Mouse (Mus musculus): Measurements from ENCODE around the gene Cavin2. TPM values are rescaled to one million over a fixed set of nuclear protein-coding genes. Genes with fewer than 3 reads are reported as not detected.

Gene Cavin2
- 8.3 and 8.8 TPM in 2 replicates for polyA plus RNA-seq (2014; fragmentation: Nextera tagmentation; extraction: Ambion mirVana)

DNA sequence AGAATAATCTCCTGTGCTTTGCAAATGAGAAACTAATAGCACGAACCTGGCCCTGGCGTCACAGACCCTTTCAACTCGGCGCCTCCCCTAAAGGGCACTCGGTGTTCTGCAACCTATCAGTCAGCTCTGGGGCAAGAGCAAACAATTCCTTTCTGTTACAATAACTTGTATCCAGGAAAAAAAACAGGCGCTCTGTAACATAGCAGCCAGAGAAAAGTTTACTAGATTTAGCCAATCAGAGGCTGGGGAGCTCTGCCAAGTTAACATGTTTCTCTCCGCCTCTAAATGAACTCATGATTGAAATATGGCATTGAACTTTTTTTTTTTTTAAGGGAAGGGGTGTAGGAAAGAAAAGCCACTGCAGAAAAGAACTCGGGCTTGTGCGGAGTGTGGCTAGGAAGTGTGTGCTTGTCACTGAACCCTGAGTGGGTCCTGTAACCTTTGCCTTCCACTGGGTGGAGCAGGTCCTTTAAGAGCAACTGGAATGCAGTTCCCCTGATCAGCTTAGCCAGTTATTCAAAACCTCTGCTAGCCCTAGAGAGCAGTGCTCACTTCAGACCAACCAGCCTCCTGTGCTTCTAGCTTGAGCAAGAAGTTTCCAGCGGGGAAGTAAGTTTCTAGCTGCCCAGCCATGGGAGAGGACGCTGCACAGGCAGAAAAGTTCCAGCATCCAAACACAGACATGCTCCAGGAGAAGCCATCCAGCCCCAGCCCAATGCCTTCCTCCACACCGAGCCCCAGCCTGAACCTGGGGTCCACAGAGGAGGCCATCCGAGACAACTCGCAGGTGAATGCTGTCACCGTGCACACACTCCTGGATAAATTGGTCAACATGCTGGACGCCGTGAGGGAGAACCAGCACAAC lies at the start of gene Cavin2:
Gene Cavin2 (plus strand): TSS at position 372 of the 865 bp plus-strand sequence.
- Histone ChIP-seq H3K4me2 (ENCODE audit: low read depth) (no peak within 1 kb of the TSS), H3K27me3 (ENCODE audit: control insufficient read depth, insufficient read depth, low read length) (no peaks in the 10 kb centered on the region), H3K9ac (ENCODE audit: low read length) (no peak within 1 kb of the TSS), H3K27ac (ENCODE audit: low read depth, low read length) (no peak within 1 kb of the TSS), H3K9me3 (ENCODE audit: control insufficient read depth, low read length) (no peaks in the 10 kb centered on the region), H3K36me3 (ENCODE audit: control insufficient read depth, insufficient read depth, low read length) (no peaks in the 10 kb centered on the region), H3K4me1 (ENCODE audit: control insufficient read depth, insufficient read depth, low read length) (no peaks in the 10 kb centered on the region), H3K4me3 (ENCODE audit: low read depth, low read length) (no peak within 1 kb of the TSS)
- no peak for ATAC-seq (ENCODE audit: insufficient read depth, low FRiP score, low TSS enrichment)
- no peak for DNase-seq (ENCODE audit: low spot score)
- WGBS, result 67% methylated on average over 17 of the region's 17 CpGs

DNA sequence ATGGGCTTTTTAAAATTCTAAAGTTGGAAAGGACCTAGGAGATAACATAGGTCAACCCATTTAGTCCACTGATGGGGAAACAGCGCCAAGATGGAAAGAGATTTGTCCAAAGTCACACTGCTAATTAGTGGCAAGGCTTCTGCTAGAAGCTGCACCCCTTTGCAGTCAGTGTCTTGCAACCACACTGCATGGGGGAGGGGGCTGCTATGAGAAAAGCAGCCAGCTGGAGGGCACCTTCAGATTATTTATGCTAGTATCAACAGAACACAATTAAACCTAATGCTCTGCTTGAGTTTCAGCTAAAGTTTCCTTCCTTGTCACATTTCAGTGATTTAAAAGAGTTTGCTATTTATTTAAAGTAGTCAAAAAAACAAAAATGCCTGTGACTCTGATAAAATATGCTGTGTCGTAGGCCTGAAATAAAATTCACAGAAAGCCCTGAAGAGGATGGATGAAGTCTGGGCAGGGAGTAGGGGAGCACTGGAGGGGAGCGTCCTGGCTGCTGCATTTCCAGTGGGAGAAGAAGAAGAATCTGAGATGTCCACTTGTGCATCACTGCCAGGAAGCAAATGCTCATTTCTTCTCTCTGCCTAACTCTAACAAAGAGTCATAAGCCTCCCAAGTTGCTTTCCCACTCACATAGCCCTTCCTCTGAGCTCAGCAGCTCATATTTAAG lies 47.5 kb upstream of the Cavin2 start:
- H3K27ac ChIP-seq (ENCODE audit: low read depth, low read length), result no peak overlapping the region
- WGBS, result 84% methylated on average over 3 of the region's 3 CpGs
- no peak overlapping the region for H3K4me3 ChIP-seq (ENCODE audit: low read depth, low read length)
- no peak overlapping the region for H3K4me2 ChIP-seq (ENCODE audit: low read depth)
- DNase-seq (ENCODE audit: low spot score) (no peak), ATAC-seq (ENCODE audit: insufficient read depth, low FRiP score, low TSS enrichment) (no peak)
- no peaks in the 10 kb centered on the region for H3K36me3 ChIP-seq (ENCODE audit: control insufficient read depth, insufficient read depth, low read length)
- no peaks in the 10 kb centered on the region for H3K4me1 ChIP-seq (ENCODE audit: control insufficient read depth, insufficient read depth, low read length)
- no peaks in the 10 kb centered on the region for H3K27me3 ChIP-seq (ENCODE audit: control insufficient read depth, insufficient read depth, low read length)
- H3K9me3 ChIP-seq (ENCODE audit: control insufficient read depth, low read length), result no peaks in the 10 kb centered on the region
- H3K9ac ChIP-seq (ENCODE audit: low read length), result no peak overlapping the region

DNA sequence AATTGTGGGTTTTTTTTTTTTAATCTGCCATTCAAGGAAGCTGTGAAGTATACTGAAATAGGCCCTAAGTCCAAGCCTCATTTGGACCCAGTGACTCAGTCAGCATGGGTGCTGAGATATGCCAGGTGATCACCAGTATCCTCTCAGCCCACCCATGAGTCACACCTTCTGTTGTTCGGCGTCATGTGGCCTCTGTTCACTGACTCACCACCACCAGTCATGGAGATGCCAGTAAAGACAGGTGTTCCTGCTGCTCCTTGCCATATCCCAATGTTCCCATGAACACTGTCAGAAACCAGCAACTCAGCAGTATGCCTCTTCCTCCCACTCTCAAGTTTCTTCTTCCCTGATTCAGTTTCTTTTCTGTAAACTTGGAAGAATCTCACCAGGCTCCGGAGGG lies 45.6 kb upstream of the Cavin2 start:
- Histone ChIP-seq H3K9ac (ENCODE audit: low read length) (no peak overlapping the region), H3K4me2 (ENCODE audit: low read depth) (no peak overlapping the region), H3K9me3 (ENCODE audit: control insufficient read depth, low read length) (no peaks in the 10 kb centered on the region), H3K27me3 (ENCODE audit: control insufficient read depth, insufficient read depth, low read length) (no peaks in the 10 kb centered on the region), H3K27ac (ENCODE audit: low read depth, low read length) (no peak overlapping the region), H3K4me3 (ENCODE audit: low read depth, low read length) (no peak overlapping the region), H3K36me3 (ENCODE audit: control insufficient read depth, insufficient read depth, low read length) (no peaks in the 10 kb centered on the region), H3K4me1 (ENCODE audit: control insufficient read depth, insufficient read depth, low read length) (no peaks in the 10 kb centered on the region)
- ATAC-seq (ENCODE audit: insufficient read depth, low FRiP score, low TSS enrichment) (no peak), DNase-seq (ENCODE audit: low spot score) (no peak)
- 87% methylated on average over 3 of the region's 3 CpGs for WGBS

DNA sequence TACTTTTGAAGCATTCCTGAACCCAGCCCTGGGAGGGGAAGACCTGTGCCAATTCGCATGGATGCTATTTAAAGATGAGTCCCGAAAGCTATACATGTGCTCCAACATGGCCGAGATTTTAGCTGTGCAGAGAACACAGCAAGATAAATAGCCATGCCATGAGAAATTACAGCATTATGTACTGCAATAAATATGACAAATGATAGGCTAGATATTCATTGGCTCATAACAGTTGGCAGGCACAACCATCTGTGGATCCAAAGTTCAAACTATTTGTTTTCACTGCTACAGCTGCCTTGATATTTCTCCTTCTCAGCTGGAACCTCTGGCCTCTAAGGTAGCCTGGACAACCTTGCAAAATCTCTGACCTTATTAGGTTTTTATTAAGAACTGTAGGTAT lies 45.1 kb upstream of the Cavin2 start:
- no peaks in the 10 kb centered on the region for H3K27me3 ChIP-seq (ENCODE audit: control insufficient read depth, insufficient read depth, low read length)
- no peak overlapping the region for H3K27ac ChIP-seq (ENCODE audit: low read depth, low read length)

DNA sequence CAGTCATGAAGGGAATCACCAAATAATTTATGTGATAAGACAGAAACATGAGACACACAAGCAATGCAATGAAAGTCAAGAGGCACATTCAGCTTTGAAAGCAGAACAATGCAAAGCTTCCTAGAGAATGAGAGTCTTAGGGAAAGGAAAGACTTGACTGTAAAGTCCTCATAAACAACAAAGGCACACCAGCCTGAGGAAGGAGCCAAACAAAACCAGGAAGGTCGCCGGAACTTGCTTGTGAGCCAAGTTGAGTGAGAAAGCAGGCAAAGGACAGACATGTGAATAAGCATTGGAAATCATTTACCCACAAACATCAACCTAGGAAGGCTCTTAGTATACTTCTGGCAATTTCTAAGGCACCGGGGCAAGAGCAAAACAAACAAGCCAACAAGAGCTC lies 43.5 kb upstream of the Cavin2 start:
- ATAC-seq (ENCODE audit: insufficient read depth, low FRiP score, low TSS enrichment), result no peak
- WGBS, result 67% methylated on average over 3 of the region's 3 CpGs
- H3K36me3 ChIP-seq (ENCODE audit: control insufficient read depth, insufficient read depth, low read length), result no peaks in the 10 kb centered on the region

More for the DNA sequence above, 45.1 kb upstream of the Cavin2 start:
- Histone ChIP-seq H3K9ac (ENCODE audit: low read length) (no peak overlapping the region), H3K4me3 (ENCODE audit: low read depth, low read length) (no peak overlapping the region), H3K9me3 (ENCODE audit: control insufficient read depth, low read length) (no peaks in the 10 kb centered on the region), H3K4me1 (ENCODE audit: control insufficient read depth, insufficient read depth, low read length) (no peaks in the 10 kb centered on the region), H3K4me2 (ENCODE audit: low read depth) (no peak overlapping the region), H3K36me3 (ENCODE audit: control insufficient read depth, insufficient read depth, low read length) (no peaks in the 10 kb centered on the region)
- ATAC-seq (ENCODE audit: insufficient read depth, low FRiP score, low TSS enrichment), result no peak
- 72% methylated on average over 3 of the region's 3 CpGs for WGBS
- DNase-seq (ENCODE audit: low spot score), result no peak

DNA sequence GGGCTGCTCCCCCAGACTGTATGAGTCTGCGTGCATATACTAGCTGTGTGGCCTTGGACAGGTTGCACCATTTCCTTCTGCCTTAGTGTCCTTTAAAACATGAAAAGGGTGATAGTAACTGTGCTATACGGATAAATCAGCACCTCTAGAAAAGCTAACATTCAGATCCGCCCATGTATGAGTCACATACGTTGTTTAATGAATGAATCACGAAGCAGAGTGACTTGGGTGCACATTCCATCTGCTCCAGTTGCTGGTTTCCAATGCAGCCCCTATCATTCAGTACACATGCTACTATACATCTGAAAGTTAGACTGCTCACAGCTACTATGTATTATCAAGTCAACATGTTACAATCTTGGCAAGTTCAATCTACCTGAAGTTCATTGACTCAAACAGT lies 38.6 kb upstream of the Cavin2 start:
- no peak overlapping the region for H3K4me2 ChIP-seq (ENCODE audit: low read depth)
- no peak overlapping the region for H3K27ac ChIP-seq (ENCODE audit: low read depth, low read length)
- H3K9ac ChIP-seq (ENCODE audit: low read length), result no peak overlapping the region
- H3K4me3 ChIP-seq (ENCODE audit: low read depth, low read length), result no peak overlapping the region
- ATAC-seq (ENCODE audit: insufficient read depth, low FRiP score, low TSS enrichment) (no peak), DNase-seq (ENCODE audit: low spot score) (no peak)
- H3K4me1 ChIP-seq (ENCODE audit: control insufficient read depth, insufficient read depth, low read length), result no peaks in the 10 kb centered on the region
- H3K36me3 ChIP-seq (ENCODE audit: control insufficient read depth, insufficient read depth, low read length), result no peaks in the 10 kb centered on the region
- no peaks in the 10 kb centered on the region for H3K27me3 ChIP-seq (ENCODE audit: control insufficient read depth, insufficient read depth, low read length)
- no peaks in the 10 kb centered on the region for H3K9me3 ChIP-seq (ENCODE audit: control insufficient read depth, low read length)
- 92% methylated on average over 5 of the region's 5 CpGs for WGBS

More for the DNA sequence above, 43.5 kb upstream of the Cavin2 start:
- no peak overlapping the region for H3K9ac ChIP-seq (ENCODE audit: low read length)
- DNase-seq (ENCODE audit: low spot score), result no peak
- H3K27ac ChIP-seq (ENCODE audit: low read depth, low read length), result no peak overlapping the region
- H3K4me1 ChIP-seq (ENCODE audit: control insufficient read depth, insufficient read depth, low read length), result no peaks in the 10 kb centered on the region
- no peaks in the 10 kb centered on the region for H3K27me3 ChIP-seq (ENCODE audit: control insufficient read depth, insufficient read depth, low read length)
- no peaks in the 10 kb centered on the region for H3K9me3 ChIP-seq (ENCODE audit: control insufficient read depth, low read length)
- H3K4me3 ChIP-seq (ENCODE audit: low read depth, low read length), result no peak overlapping the region
- H3K4me2 ChIP-seq (ENCODE audit: low read depth), result no peak overlapping the region

DNA sequence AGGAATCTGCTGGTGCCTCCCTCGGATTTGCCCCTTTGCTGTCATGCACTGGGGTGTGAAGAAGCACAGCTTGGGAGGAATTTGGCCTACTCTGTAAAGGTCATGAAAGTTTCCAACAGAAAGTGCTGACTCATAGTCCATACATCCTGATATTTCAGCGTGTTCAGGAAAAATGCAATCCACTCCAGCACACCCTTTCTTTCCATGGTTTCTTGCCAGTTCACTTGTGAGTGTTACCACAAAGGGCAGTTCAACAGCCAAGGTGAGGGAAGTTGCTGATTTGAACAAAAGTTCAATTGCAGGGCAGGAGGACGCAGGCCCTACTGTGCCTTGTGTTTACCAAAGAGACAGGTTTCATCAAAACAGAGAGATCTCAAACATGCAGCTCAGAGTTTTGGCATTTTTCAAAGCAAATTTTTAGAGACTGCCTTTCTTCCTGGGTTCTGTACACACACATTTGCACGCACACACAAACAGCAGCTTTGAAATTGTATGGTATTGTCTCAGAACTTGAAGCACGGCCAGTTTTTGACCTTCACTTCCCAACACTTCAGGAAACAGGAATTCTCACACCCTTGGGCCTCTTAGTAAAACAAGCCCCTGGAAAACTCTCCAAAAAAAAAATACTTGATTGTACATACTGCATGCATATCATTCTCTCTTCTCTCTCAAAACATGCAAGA lies 23.7 kb upstream of the Cavin2 start:
- no peaks in the 10 kb centered on the region for H3K36me3 ChIP-seq (ENCODE audit: control insufficient read depth, insufficient read depth, low read length)
- no peak overlapping the region for H3K4me3 ChIP-seq (ENCODE audit: low read depth, low read length)
- 60% methylated on average over 5 of the region's 5 CpGs for WGBS

DNA sequence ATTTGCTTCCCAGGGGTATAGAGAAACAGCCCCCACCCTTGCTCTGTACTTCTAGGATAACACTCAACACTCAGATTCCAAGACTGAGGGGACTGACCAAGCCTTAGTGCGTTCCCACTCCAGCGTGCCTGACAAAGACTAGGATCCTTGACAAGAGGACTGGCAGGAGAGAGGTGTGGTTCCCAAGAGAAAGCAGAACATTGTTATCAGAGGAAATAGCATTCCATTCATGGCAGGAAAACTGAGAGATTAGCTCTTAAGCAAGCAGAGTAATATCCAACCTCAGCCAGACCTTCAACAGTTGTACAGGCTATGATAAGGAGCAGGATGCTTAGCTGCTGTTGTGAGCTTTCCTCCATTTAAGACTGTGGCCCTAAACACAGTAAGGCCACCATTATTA lies 23.0 kb upstream of the Cavin2 start:
- Histone ChIP-seq H3K27me3 (ENCODE audit: control insufficient read depth, insufficient read depth, low read length) (no peaks in the 10 kb centered on the region), H3K27ac (ENCODE audit: low read depth, low read length) (no peak overlapping the region), H3K36me3 (ENCODE audit: control insufficient read depth, insufficient read depth, low read length) (no peaks in the 10 kb centered on the region), H3K4me3 (ENCODE audit: low read depth, low read length) (no peak overlapping the region), H3K4me2 (ENCODE audit: low read depth) (no peak overlapping the region), H3K4me1 (ENCODE audit: control insufficient read depth, insufficient read depth, low read length) (peaks cover 3% of the 10 kb centered on the region; the same call in 1 of the 2 replicates), H3K9ac (ENCODE audit: low read length) (no peak overlapping the region), H3K9me3 (ENCODE audit: control insufficient read depth, low read length) (no peaks in the 10 kb centered on the region)
- ATAC-seq (ENCODE audit: insufficient read depth, low FRiP score, low TSS enrichment) (no peak), DNase-seq (ENCODE audit: low spot score) (no peak)
- 77% methylated on average over 2 of the region's 2 CpGs for WGBS

More for the DNA sequence above, 23.7 kb upstream of the Cavin2 start:
- no peaks in the 10 kb centered on the region for H3K9me3 ChIP-seq (ENCODE audit: control insufficient read depth, low read length)
- no peak overlapping the region for H3K27ac ChIP-seq (ENCODE audit: low read depth, low read length)
- H3K4me1 ChIP-seq (ENCODE audit: control insufficient read depth, insufficient read depth, low read length), result peaks cover 3% of the 10 kb centered on the region; the same call in 1 of the 2 replicates
- no peak overlapping the region for H3K4me2 ChIP-seq (ENCODE audit: low read depth)
- no peak overlapping the region for H3K9ac ChIP-seq (ENCODE audit: low read length)
- ATAC-seq (ENCODE audit: insufficient read depth, low FRiP score, low TSS enrichment), result no peak
- H3K27me3 ChIP-seq (ENCODE audit: control insufficient read depth, insufficient read depth, low read length), result no peaks in the 10 kb centered on the region
- no peak for DNase-seq (ENCODE audit: low spot score)
